Mouse (Mus musculus) cerebellum, postnatal 10 days (tissue): Measurements from ENCODE around the gene Map7d1.

Source experiments
- DNase-seq, 2 experiments: peaks; one replicate each; pipeline ENCODE4 v3.0.0; 2021; ENCODE audit warnings: mixed read lengths in 2 of 2

Map7d1 gene

DNA sequence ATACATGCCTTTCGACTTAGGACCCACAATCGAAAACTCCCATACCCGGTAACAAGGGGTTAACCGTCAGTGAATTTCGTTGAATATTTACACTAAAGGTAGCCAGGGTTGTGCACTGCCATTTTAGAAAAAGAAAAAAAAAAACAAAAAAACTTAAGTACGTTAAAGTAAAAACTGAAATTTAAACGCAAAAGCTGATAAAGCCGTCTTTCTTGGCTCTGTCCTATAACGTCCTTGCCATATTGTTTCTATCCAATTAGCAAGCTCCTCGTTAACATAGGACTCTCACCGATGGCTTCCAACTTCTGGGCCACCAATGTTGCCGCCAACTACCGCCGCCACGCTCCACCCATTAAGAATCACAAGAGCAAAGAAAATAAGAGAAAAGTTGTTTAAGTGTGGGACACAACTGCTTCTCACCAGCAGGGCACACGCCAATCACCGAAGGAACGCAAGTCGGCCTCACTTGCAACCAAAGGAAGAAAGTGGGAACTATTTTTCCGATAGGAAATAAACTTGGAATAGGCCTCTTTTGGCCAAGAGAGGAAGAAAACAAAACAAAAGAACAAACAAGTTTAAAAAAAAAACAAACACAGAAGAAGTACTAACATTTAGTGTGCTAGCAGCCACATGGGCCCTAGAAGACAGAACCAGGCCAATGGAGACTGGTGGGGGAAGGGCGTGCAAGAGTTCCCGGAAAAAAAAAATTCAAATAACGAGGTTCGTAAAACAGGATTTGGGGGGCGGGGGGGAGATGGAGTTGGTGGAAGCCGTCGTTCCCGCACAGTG is 54.4 kb downstream of the Map7d1 start:
- peak; percentile 32 to 36 for DNase-seq

DNA sequence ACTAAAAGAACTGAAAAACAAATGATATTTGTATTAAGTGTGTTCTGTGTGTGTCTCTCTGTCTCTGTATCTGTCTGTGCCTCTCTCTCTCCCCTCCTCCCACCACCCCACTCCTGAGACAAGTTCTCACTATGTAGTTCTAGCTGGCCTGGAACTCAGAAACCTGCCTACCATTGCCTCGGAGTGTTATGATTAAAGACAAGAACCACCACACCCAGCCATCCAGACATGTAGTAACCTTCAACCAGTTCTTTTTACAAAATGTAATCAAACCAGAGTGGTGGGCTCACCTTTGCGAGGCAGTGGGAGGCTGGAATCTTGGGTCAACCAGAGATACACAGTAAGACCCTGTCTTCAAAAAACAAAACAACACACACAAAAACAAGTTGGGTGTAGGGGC is 55.5 kb downstream of the Map7d1 start:
- DNase-seq: no peak

DNA sequence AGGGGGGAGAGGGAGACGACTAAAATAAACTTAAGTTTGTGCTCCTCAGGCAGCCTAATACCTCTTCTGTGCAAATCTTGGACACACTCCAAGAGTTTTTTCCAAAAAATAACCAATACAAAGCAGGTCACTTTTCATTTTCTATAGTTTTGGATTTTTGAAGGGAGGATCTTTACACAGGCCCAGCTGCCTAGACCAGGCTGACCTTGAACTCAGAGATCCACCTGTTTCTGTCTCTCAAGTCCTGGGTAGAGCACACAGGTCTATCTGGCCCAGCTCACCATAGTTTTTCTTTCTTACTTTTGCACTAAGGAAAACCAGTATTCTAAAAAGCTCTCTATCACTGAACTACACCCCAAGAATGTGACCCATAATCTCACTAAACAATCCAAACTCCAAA is 56.1 kb downstream of the Map7d1 start:
- no peak for DNase-seq

DNA sequence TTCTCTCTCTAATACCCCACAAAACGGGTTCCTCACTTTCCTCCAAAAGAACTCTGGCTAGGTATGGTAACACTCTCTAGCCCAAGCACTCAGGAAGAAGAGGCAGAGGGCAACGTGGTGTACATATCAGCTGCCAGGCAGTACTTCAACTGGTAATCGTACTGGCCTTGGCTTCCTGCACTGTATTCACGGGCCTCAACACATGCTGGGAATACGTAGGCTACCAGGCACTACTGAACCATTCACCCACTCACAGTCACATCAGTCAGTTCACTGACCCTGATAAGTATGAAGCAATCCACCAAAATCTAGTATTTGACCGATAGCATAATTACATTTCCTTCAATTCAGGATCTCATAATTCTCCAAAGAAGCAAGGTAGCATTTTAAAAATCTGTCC is 56.6 kb downstream of the Map7d1 start:
- no peak for DNase-seq

DNA sequence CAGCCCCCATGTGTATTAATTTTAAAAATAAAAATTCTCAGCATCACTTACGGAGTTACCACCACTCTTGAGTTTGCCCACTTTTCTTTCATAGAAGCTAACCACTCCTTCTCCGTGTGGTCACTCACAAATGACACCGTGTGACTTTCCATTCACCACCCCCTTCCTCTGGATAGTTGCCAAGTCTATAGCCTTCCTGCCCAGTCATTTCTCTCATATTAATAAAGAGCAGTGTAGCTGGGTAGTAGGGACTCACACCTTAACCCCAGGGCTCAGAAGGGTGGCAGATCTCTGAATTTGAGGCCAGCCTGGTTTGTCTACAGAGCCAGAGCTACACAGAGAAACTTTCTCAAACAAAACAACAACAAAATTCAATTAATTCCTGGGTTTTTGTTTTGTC is 58.7 kb downstream of the Map7d1 start:
- peak in 1 of 2 experiments; percentile 24 for DNase-seq

DNA sequence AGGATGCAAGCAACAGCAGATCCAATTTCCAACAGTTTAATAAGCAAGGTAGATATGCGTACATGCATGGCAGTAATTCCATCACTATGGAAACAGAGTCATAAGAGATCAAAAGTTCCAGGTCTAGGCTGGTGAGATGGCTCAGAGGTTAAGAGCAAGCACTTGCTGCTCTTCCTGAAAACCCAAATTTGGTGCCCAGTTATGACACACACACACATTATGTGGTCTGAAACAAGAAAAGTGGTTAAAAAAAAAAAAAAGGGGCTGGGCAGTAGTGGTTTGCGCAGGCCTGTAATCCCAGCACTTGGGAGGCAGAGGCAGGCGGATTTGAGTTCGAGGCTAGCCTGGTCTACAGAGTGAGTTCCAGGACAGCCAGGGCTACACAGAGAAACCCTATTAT is 61.2 kb downstream of the Map7d1 start:
- no peak for DNase-seq

DNA sequence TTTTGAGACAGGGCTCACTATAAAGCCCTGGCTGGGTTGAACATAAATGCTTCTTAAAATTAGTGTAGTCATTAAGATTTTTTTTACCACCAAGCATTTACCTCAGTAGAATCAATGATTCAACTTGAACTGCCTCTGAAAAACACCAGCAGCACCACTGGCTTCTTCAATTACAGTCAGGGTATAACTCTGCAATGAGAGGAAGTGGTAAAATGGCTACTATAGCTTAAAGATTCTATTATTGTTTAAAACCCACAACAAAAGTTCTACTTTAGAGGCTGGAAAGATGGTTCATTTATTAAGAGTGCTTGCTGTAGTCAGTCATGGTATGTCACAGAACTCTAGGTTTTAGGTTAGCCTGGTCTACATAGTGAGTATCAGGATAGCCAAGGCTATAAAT is 61.9 kb downstream of the Map7d1 start:
- no peak for DNase-seq

DNA sequence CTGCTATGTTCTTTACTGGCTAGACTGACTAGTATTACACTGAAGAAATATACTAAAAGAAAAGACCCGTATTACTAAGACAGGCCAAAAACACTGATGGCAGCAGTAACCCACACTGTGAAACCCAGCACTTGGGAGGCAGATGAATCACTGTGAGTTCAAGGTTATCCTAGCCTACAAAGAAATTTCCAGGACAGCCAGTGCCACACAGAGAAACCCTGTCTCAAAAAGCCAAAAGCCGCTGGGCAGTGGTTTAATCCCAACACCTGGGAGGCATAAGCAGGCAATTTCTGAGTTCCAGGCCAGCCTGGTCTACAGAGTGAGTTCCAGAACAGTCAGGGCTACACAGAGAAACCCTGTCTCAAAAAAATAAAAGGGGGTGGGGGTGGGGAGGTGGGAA is 65.5 kb downstream of the Map7d1 start:
- no peak for DNase-seq

DNA sequence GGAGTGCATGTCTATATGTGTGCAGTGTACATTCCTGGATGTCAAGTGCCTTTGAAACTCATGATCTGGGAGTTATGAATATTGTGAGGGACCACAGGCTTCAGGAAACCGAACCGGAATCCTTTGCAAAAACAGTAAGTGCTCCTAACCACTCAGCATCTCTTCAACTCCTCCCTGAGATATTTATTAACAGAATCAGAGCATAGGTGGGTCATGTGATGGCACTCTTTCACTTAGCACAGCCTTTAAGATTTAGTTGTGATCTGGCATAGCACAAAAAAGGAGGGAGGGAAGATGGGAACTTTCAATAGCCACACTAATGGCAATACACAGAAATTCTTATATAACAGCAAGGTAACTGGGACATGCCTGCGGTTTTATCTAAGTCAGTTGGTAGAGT is 69.0 kb downstream of the Map7d1 start:
- no peak for DNase-seq

DNA sequence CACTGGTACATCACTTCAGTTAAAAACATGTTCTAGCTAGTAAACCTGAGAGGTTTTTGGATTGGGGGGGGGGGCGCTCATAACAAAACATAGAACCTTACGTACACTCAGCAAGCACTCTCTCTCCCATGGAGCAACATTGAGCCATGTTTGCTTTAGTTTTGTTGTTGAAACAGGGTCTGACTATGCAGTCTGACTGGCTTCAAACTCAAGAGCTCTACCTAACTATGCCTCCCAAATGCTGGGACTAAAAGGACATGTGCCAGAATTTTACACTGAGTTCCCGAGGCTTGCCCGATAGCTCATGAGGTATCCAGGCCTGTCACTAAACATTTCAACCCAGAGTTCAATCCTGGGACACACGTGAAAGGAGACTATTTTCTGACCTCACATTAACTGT is 73.1 kb downstream of the Map7d1 start:
- no peak for DNase-seq
